Mouse (Mus musculus) forebrain, embryonic 10.5 days (tissue): ENCODE data around the gene Cuedc1. TPM values are rescaled to one million over a fixed set of nuclear protein-coding genes. Genes with fewer than 3 reads are reported as not detected.

ENCODE experiments used
- DNase-seq: peaks from one replicate; pipeline ENCODE4 v3.0.0-alpha.2; 2017; ENCODE audit warnings: low spot score; ENCODE audit errors: extremely low spot score
- H3K27ac ChIP-seq: fragments of 300-500 bp; sonication (generic); 2 replicates; pipeline ENCODE4 v1.5.1; 2016; ENCODE audit warnings: mild to moderate bottlenecking
- H3K27me3 ChIP-seq: fragments of 300-500 bp; sonication (generic); 2 replicates; pipeline ENCODE4 v1.6.1; 2016; ENCODE audit warnings: mild to moderate bottlenecking; ENCODE audit not compliant: poor library complexity, severe bottlenecking
- H3K36me3 ChIP-seq: fragments of 300-500 bp; sonication (generic); replicated peaks from 2 replicates; pipeline ENCODE4 v1.6.1; 2016; ENCODE audit warnings: mild to moderate bottlenecking, moderate library complexity
- H3K4me1 ChIP-seq: fragments of 300-500 bp; sonication (generic); 2 replicates; pipeline ENCODE4 v1.6.1; 2016
- H3K4me3 ChIP-seq: fragments of 300-500 bp; sonication (generic); 2 replicates; pipeline ENCODE4 v1.5.1; 2016; ENCODE audit warnings: mild to moderate bottlenecking, moderate library complexity
- H3K9me3 ChIP-seq: fragments of 300-500 bp; sonication (generic); 2 replicates; pipeline ENCODE4 v1.6.1; 2016; ENCODE audit warnings: mild to moderate bottlenecking, moderate library complexity
- WGBS: fragments of 180-500 bp; shearing (Covaris S2); methylation state at CpG from one replicate; pipeline ENCODE4 v1.1.7; 2016; 5-methylcytosine and 5-hydroxymethylcytosine counted together
- polyA plus RNA-seq: library from polyadenylated mRNA; unstranded; fragments of >200 nt; fragmentation: Nextera tagmentation; extraction: Ambion mirVana; gene quantifications from 2 replicates; pipeline ENCODE4 v1.2.1, GENCODE M21; 2016

The Cuedc1 gene
- polyA plus RNA-seq, 1 experiment from 2014 or later = 24.9 TPM

DNA sequence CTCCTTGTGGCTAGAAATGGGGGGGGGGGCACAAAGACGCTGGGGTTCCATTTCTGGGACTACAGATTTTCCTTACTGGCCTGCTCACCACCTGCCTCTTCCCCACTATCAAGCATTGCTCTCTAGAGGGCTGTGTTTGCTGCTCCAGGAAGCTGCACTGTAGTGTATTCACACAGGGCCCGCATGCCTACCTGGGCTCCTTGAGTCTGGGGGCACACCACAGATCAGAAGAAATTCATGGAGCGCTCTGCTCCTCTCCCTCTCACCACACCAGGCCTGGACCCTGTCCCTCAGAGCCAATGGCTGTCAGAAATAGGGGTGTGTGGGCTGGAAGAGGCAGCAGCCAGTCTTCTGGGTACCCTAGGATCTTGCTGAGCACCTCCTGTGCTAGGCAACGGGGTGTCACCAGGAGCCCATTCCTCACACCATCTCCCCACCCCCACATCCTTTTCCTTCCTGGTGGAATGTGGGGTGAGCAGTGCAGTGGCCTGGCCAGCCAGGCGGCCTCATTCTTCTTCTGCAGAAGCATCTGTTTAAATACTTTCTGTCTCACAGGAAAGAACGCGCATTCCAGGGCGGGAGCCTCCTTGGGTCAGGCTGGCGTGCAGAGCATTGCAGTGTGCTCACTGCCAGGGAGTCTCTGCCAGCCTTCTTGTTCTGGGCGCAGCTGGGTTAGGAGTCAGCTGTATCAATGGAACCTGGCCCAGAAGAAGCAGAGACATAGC lies 74.9 kb downstream of the Cuedc1 start:
- DNase-seq = peak; percentile 45
- 38% methylated on average over 10 of the region's 10 CpGs for WGBS
- H3K9me3 ChIP-seq = no peaks in the 10 kb centered on the region
- H3K4me3 ChIP-seq = peak overlapping the region; percentile 10; the same call in 1 of the 2 replicates
- peaks cover 38% of the 10 kb centered on the region for H3K36me3 ChIP-seq
- H3K27ac ChIP-seq = peak overlapping the region; percentile 81
- peaks cover 42% of the 10 kb centered on the region for H3K27me3 ChIP-seq
- H3K4me1 ChIP-seq = peaks cover 73% of the 10 kb centered on the region

DNA sequence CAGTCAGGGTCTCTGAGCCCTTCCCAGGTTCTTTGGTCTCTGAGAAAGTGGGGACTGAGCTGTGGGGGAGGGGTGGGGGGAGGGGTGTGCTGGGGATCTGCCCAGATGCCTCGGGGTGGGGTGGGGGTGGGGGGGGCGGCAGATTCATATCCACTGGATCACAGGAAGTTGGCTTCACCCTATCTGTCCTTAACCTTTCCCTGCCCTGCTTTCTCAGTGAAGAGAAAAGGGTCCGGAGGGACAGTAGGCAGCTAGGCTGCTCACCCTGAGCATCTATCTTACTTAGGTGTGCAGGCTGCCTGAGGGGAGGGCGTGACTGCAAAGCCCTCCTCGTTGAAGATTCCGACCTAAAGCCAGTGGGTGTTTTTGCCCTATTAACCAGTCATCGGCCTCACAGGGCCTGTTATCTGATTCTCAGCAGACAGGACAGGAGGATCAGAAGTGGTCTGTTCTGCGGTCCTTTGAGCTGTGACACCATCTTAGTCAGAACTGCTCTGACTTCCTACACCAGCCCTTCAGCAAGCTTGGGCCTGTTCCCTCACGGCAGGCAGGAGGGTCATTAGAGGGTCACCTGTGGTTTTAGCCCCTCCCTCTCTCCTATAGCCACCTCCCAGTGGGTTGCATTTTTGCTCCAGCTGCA lies 75.6 kb downstream of the Cuedc1 start:
- 25% methylated on average over 9 of the region's 9 CpGs for WGBS
- Histone ChIP-seq H3K36me3 (peaks cover 45% of the 10 kb centered on the region), H3K4me1 (peaks cover 65% of the 10 kb centered on the region), H3K9me3 (no peaks in the 10 kb centered on the region), H3K27me3 (peaks cover 34% of the 10 kb centered on the region), H3K4me3 (peak overlapping the region; percentile 10; the same call in 1 of the 2 replicates), H3K27ac (peak overlapping the region; percentile 81)
- DNase-seq = no peak

DNA sequence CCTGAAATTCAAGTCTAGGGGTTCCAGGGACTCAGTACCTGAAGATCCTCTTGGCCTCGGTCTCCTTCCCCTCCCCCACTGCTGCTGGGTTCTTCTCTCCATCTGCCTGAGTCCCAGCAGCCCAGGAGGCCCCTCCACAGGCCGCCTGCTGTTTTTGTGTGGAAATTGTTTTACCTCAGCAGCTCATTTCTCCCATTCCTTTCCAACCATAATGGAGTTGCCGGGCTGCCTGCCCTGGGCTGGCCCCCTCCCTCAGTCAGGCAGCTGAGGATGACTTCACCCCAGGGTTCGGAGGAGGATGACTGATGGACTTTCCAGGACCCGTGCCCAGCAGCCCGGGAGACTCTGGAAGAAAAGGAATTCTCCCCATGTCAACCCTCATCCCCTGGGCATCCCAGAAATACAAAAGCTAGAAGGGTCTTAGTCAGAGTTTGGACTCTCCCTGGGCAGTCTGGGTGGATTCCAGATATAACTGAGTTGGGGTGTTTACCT lies 82.7 kb downstream of the Cuedc1 start:
- peak overlapping the region; percentile 77 for H3K27ac ChIP-seq
- H3K4me3 ChIP-seq = peak overlapping the region; percentile 3; the same call in 1 of the 2 replicates
- peaks cover 70% of the 10 kb centered on the region for H3K36me3 ChIP-seq
- H3K4me1 ChIP-seq = peaks cover 53% of the 10 kb centered on the region
- no peak for DNase-seq
- no peaks in the 10 kb centered on the region for H3K27me3 ChIP-seq
- WGBS = 29% methylated on average over 6 of the region's 6 CpGs
- no peaks in the 10 kb centered on the region for H3K9me3 ChIP-seq

DNA sequence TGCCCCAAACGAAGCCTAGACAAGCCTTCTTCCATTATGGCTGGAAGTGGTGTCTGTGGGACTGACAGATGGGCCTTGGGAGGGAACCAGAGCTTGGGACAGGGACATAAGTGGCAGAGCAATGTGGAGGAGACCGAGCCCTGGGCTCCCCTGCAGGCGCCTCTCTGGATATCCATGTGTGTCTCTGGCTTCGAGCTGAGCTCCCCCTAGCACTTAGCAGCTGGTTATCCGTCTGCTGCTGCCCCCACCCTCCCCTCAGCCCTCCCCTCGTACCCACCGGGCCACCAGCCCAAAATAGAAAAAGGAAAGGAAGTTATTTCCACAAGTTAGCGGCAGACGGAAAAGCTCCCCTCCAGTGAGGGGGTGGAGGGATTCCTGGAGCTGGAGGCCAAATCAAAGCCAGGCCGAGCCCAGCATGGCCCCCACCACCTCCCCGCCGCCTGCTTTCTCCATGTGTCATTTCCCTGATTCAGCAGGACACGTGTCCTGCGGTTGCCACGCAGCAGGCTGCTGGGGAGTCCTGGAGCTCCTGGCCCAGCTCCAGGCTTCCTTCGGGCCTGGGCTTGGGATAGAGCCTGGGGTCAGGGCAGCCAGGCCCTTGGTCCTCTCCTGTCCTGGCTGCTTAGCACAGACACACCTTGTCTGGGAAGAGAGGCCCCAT lies 83.2 kb downstream of the Cuedc1 start:
- DNase-seq = no peak
- Histone ChIP-seq H3K4me3 (peak overlapping the region; percentile 17), H3K27ac (peak overlapping the region; percentile 77), H3K27me3 (peaks cover 2% of the 10 kb centered on the region; the same call in 1 of the 2 replicates), H3K9me3 (no peaks in the 10 kb centered on the region), H3K36me3 (peaks cover 67% of the 10 kb centered on the region), H3K4me1 (peaks cover 58% of the 10 kb centered on the region)
- WGBS = 23% methylated on average over 16 of the region's 16 CpGs

DNA sequence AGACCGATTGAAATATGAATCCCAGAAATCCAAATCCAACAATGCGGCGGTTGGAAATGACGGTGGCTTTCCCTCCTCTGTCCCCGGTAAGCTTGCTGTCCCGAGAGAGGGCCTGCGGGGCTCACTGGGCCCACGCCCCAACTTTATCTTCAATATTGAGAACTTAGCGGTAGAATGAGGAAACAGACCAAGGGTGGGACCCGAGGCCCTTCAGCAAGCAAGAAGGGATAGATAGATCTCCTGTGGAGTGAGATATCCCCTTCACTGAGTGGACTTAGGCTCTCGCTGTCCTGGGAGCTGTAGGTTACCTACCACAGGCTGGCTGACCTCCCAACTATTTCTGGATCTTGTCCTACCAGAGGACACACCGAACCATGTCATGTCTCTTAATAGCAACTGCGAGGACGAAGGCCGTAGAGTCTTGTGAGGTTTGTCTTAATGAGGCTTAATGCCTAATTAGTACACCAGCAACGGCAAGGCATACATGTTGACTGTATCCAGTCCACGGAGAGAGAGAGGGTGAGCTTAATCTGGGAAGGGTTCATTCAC lies 86.8 kb downstream of the Cuedc1 start:
- H3K4me1 ChIP-seq = peaks cover 65% of the 10 kb centered on the region

DNA sequence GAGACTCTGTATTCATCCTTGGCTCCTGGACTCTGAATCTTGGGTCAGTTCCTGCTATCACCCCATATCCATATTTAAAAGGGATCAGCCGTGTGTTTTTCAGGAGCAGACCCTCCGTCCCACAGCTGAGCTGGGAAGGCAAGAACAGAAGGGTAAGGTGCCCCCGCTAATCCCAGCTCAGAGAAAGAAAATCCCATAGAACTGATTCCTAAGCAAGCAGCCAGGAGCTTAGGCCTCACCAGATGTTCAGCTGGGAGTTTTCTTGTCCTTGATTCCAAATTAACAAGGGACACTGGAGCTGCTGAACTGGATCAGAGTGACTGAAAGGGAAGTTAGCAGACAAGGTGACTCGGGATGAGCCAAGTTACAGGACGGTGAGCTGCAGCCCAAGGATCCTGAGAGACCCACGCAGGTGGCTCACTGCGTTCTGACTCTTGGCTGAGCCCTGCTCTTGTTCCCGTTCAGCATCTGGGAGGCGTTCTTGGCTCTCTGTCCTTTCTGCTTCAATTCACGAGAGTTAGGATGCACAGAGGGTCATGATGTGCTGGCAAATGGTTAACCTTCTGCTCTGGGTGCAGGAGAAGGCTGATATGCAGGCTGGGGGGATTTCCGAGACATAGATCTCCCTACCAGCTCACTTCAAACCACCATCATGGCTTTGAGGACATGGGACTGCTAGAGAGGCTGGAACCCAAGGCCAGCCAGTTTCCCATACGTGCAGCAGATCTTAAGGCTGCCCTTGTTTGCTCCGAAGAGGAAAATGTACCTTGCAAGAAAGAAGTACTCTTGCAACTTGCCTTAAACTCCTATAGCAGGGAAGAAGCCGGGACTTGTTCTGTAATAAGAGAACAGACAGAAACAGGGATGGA lies 88.5 kb downstream of the Cuedc1 start:
- 61% methylated on average over 14 of the region's 14 CpGs for WGBS

More for the DNA sequence above, 86.8 kb downstream of the Cuedc1 start:
- Histone ChIP-seq H3K4me3 (no peak overlapping the region), H3K36me3 (peaks cover 46% of the 10 kb centered on the region), H3K27ac (no peak overlapping the region), H3K9me3 (no peaks in the 10 kb centered on the region), H3K27me3 (peaks cover 17% of the 10 kb centered on the region)
- DNase-seq = no peak
- WGBS = 88% methylated on average over 17 of the region's 17 CpGs

DNA sequence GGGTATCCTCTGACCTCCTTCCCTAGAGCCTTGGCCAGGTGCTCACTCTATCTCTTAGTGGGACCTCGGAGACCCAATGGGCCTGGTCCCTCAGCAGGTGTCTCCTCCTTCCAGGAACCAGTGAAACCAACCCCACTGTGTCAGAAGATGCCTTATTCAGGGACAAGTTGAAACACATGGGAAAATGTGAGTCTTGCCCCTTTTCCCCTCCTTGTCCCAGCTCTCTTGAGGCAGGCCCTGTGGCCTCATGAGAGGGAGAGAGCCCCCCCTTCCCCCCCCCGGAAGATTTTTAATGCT lies 89.0 kb downstream of the Cuedc1 start:
- H3K27me3 ChIP-seq = peaks cover 39% of the 10 kb centered on the region
- DNase-seq = no peak
- 45% methylated on average over 2 of the region's 2 CpGs for WGBS
- no peaks in the 10 kb centered on the region for H3K9me3 ChIP-seq
- peaks cover 43% of the 10 kb centered on the region for H3K4me1 ChIP-seq
- peak overlapping the region; percentile 34; the same call in 1 of the 2 replicates for H3K4me3 ChIP-seq
- peaks cover 39% of the 10 kb centered on the region for H3K36me3 ChIP-seq
- H3K27ac ChIP-seq = peak overlapping the region; percentile 81

More for the DNA sequence above, 88.5 kb downstream of the Cuedc1 start:
- Histone ChIP-seq H3K4me3 (no peak overlapping the region), H3K27me3 (peaks cover 33% of the 10 kb centered on the region), H3K4me1 (peaks cover 49% of the 10 kb centered on the region), H3K36me3 (peaks cover 39% of the 10 kb centered on the region), H3K27ac (peak overlapping the region; percentile 81), H3K9me3 (no peaks in the 10 kb centered on the region)
- no peak for DNase-seq

DNA sequence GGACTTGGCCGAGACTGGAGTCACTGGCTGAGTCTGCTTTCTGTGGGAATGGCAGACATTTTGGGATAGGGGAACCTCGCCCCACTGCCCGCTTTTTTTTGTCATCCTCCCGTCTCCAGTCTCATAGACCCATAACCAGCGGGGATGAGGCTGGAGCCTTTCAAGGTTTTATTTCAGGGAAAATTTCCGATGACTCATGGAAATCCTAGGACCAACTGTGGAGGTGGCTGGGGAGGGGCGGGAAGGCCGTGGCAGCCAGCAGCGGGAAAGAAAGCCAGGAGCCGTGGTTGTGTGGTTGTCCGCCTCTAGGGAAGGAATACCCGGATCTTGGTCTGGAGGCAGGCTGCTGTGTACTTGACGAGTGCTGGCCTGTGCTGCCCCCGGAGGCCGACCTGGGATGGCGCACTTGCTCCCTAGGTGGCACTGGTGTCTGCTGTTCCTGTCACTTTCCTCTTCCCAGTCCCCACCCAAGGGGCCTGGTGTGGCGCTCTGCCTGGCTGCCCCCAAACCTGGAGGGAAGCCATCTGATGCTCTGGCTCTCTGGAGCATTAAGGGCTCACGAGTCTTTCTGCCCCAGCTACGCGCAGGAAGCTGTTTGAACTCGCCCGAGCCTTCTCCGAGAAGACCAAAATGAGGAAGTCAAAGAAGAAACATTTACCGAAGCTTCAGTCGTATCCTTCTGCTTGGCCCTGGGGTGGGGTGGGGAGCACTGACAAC lies 89.7 kb downstream of the Cuedc1 start:
- Histone ChIP-seq H3K36me3 (peaks cover 33% of the 10 kb centered on the region), H3K9me3 (no peaks in the 10 kb centered on the region), H3K4me1 (peaks cover 43% of the 10 kb centered on the region), H3K4me3 (peak overlapping the region; percentile 34), H3K27me3 (peaks cover 46% of the 10 kb centered on the region), H3K27ac (peak overlapping the region; percentile 81)
- WGBS = 11% methylated on average over 25 of the region's 25 CpGs
- peak; percentile 88 for DNase-seq

DNA sequence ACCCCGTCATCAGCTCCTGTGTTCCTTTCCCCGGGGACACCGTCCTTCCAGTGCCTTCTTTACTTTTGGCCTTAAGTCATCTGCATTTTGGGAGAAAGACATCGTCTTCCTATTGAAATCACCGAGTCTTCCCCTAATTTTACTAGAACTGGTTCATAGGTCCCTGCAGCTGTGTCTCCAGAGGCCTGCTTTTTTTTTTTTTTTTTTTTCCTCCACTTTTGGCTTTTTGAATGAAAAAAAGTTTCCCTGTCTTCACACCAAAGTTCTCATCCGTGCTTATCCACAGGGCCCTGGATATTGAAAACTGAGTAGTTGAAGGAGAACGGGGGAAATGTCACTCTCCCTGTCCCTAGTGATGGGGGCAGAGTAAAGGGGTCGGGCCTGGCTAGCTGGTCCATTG lies 90.4 kb downstream of the Cuedc1 start:
- 59% methylated on average over 8 of the region's 8 CpGs for WGBS
- DNase-seq = no peak
- Histone ChIP-seq H3K27me3 (peaks cover 52% of the 10 kb centered on the region), H3K27ac (peak overlapping the region; percentile 81), H3K4me1 (peaks cover 46% of the 10 kb centered on the region), H3K9me3 (no peaks in the 10 kb centered on the region), H3K36me3 (peaks cover 27% of the 10 kb centered on the region), H3K4me3 (peak overlapping the region; percentile 34; the same call in 1 of the 2 replicates)

DNA sequence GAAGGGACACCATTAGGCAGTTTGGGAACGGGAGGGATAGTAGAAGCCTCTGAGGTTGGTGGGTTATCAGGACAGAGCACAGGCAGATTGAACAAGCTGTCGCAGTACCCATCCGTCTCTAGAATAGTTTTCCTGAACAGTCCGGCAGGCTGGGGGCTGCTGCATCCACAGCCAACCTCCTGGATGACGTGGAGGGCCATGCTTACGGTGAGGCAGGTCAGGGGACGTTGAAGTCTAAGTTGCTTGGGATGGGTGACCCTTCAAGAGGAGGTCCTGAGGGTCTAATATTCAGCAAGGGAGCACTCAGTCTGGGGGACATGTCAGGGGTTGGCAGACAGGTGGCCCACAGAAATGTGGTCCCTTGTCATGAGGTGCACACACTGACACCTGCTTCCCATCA lies 90.8 kb downstream of the Cuedc1 start:
- no peak overlapping the region for H3K27ac ChIP-seq
- H3K27me3 ChIP-seq = peaks cover 56% of the 10 kb centered on the region

DNA sequence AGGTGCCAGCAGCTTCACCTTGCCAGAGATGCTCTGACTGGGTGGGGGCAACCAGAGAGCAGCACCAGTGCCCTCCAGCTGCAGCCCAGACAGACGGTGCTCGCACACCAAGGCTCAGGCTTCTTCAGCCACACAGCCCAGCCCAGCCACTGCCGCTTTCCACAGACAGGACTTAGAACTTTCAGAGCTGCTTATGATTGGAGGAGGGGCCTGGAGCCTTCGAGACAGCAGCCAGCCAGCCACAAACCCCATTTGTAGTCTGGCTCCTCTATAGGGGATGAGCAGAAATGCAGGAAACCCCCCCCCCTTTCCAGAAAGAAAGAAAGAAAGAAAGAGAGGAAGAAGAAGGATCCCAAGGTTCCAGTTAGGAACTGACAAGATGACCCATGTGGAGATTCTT lies 94.7 kb downstream of the Cuedc1 start:
- no peak overlapping the region for H3K27ac ChIP-seq
- DNase-seq = no peak
- H3K4me1 ChIP-seq = peaks cover 37% of the 10 kb centered on the region
- WGBS = 19% methylated on average over 4 of the region's 4 CpGs
- H3K27me3 ChIP-seq = peaks cover 69% of the 10 kb centered on the region
- no peaks in the 10 kb centered on the region for H3K9me3 ChIP-seq
- H3K36me3 ChIP-seq = peaks cover 6% of the 10 kb centered on the region
- peak overlapping the region; percentile 36; the same call in 1 of the 2 replicates for H3K4me3 ChIP-seq

More for the DNA sequence above, 90.8 kb downstream of the Cuedc1 start:
- Histone ChIP-seq H3K36me3 (peaks cover 23% of the 10 kb centered on the region), H3K9me3 (no peaks in the 10 kb centered on the region), H3K4me3 (no peak overlapping the region), H3K4me1 (peaks cover 46% of the 10 kb centered on the region)
- 95% methylated on average over 7 of the region's 7 CpGs for WGBS
- DNase-seq = no peak
